Mouse (Mus musculus) hindbrain, embryonic 12.5 days (tissue): ENCODE results near the gene Dnajc5g. TPM values are rescaled to one million over a fixed set of nuclear protein-coding genes. Genes with fewer than 3 reads are reported as not detected.

Source experiments
- polyA plus RNA-seq: library from polyadenylated mRNA; unstranded; fragments of >200 nt; fragmentation: Nextera tagmentation; extraction: Ambion mirVana; gene quantifications from 2 replicates; pipeline ENCODE4 v1.2.1, GENCODE M21; 2016

The Dnajc5g gene
- polyA plus RNA-seq, 1 experiment from 2014 or later: not detected

Other genes with a start within 250 kb of the Dnajc5g start
- gene Tmem214, start 238.3 kb upstream of the Dnajc5g start, polyA plus RNA-seq: 66.8 and 68.5 TPM in 2 replicates
- 32.4 and 36.9 TPM in 2 replicates for gene Agbl5, start 217.6 kb upstream of the Dnajc5g start, polyA plus RNA-seq
- 256 and 303 TPM in 2 replicates for gene Ost4, start 198.5 kb upstream of the Dnajc5g start, polyA plus RNA-seq
- 121 and 122 TPM in 2 replicates for gene Emilin1, start 192.9 kb upstream of the Dnajc5g start, polyA plus RNA-seq
- gene Khk, start 184.9 kb upstream of the Dnajc5g start, polyA plus RNA-seq: 5.6 and 7.1 TPM in 2 replicates
- gene Cgref1, start 160.7 kb upstream of the Dnajc5g start, polyA plus RNA-seq: 12.4 and 14.2 TPM in 2 replicates
- 120 and 127 TPM in 2 replicates for gene Preb, start 145.9 kb upstream of the Dnajc5g start, polyA plus RNA-seq
- not detected in 2 replicates for gene Tcf23, start 137.6 kb upstream of the Dnajc5g start, polyA plus RNA-seq
- gene Atraid, start 58.0 kb upstream of the Dnajc5g start, polyA plus RNA-seq: 119 and 122 TPM in 2 replicates
- gene Slc5a6, start 57.4 kb upstream of the Dnajc5g start, polyA plus RNA-seq: 13.8 and 14.0 TPM in 2 replicates
- 32.2 and 32.4 TPM in 2 replicates for gene Cad, start 51.5 kb upstream of the Dnajc5g start, polyA plus RNA-seq
- 15.7 and 16.2 TPM in 2 replicates for gene Slc30a3, start 2.0 kb downstream of the Dnajc5g start, polyA plus RNA-seq
- gene Trim54, start 10.4 kb downstream of the Dnajc5g start, polyA plus RNA-seq: 0.40 and 0.86 TPM in 2 replicates
- gene Ucn, start 32.5 kb downstream of the Dnajc5g start, polyA plus RNA-seq: not detected in 2 replicates
- 50.1 and 54.4 TPM in 2 replicates for gene Mpv17, start 48.0 kb downstream of the Dnajc5g start, polyA plus RNA-seq
- gene Gm29609, start 73.6 kb downstream of the Dnajc5g start, polyA plus RNA-seq: 1.8 and 2.3 TPM in 2 replicates
- gene Gtf3c2, start 73.9 kb downstream of the Dnajc5g start, polyA plus RNA-seq: 86.0 and 89.2 TPM in 2 replicates
- 140 and 145 TPM in 2 replicates for gene Snx17, start 86.9 kb downstream of the Dnajc5g start, polyA plus RNA-seq
- 63.0 and 64.4 TPM in 2 replicates for gene Eif2b4, start 87.1 kb downstream of the Dnajc5g start, polyA plus RNA-seq
- gene Zfp513, start 96.0 kb downstream of the Dnajc5g start, polyA plus RNA-seq: 22.9 and 24.8 TPM in 2 replicates
- gene Ppm1g, start 114.4 kb downstream of the Dnajc5g start, polyA plus RNA-seq: 149 TPM in 2 replicates
- 148 and 151 TPM in 2 replicates for gene Nrbp1, start 134.6 kb downstream of the Dnajc5g start, polyA plus RNA-seq
- gene Gm9970, start 134.9 kb downstream of the Dnajc5g start, polyA plus RNA-seq: 0.57 and 0.94 TPM in 2 replicates
- gene Krtcap3, start 145.4 kb downstream of the Dnajc5g start, polyA plus RNA-seq: 6.3 and 9.6 TPM in 2 replicates
- gene Ift172, start 184.8 kb downstream of the Dnajc5g start, polyA plus RNA-seq: 44.4 and 57.8 TPM in 2 replicates
- gene Fndc4, start 189.8 kb downstream of the Dnajc5g start, polyA plus RNA-seq: 66.9 and 68.2 TPM in 2 replicates
- gene Gckr, start 191.2 kb downstream of the Dnajc5g start, polyA plus RNA-seq: 0.38 TPM in 1 of 2 replicates, not detected in the other